Mouse (Mus musculus): ENCODE measurements around the gene Mn1.

DNA sequence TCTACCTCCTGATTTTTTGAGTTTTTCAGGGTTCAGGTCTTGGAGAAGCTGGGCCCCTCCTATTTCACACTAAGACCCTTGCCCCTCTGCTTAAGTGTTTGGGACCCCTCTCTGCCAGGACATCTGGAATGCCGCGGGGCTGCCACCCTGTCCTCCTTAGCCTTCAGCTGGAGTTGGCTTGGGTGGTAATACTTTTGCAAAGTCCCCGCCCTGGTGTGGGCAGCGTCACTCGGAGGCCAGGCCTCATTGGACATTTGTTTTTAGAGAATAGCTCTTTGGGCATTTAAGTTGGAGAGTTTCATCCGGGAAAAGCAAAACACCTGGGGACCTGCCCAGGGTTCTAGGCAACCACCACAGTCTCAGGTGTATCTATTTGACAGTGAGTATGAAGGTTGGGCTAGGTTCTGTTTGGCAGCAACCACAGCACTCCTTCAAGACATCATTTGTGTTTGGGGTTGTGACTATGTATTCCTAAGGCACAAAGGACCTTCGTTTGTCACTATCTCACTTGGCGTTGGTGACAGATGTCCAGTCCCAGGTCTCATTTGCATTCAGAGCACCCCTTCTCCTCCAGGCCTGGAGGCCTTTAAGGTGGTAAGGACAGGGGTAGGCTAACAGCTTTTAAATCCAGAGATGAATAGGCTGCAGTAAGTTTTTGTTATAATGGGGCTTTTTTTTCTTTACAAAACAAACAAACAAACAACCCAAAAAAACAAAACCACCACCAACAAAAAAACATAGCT, 5.1 kb downstream of the Mn1 start:
- TF ChIP-seq CTCF (IDR thresholded peaks at IDR 0.05; ENCODE audit: low read depth, low read length) (no peak), GATA1 (IDR thresholded peaks at IDR 0.05; ENCODE audit: borderline replicate concordance, low read length) (no peak), TAL1 (conservative IDR thresholded peaks at IDR 0.05; ENCODE audit: low read depth, low read length) (no peak)

Measured in G1E (cell line).